Mouse (Mus musculus) lung, postnatal 0 days (tissue): ENCODE data around the gene Samd4b.

ENCODE experiments used
- CTCF ChIP-seq: IDR thresholded peaks from 2 replicates; pipeline ENCODE4 v1.5.1; 2016; ENCODE audit warnings: antibody characterized with exemption, mild to moderate bottlenecking
- EP300 ChIP-seq: IDR thresholded peaks from 2 replicates; pipeline ENCODE4 v1.6.1; 2016; ENCODE audit warnings: antibody characterized with exemption, mild to moderate bottlenecking, control low read depth

GRCm38 (mm10) chr7:28593206-28594111 lies 4.5 kb downstream of the Samd4b start:
- TF ChIP-seq CTCF (no peak), EP300 (0 out of 2 replicates have a peak, but pooled peaks have one; percentile 11)
